Mouse (Mus musculus) kidney, adult 2 months (tissue): ENCODE measurements around the gene Nrf1.

Experiments
- CTCF ChIP-seq: fragments of 200-500 bp; conservative IDR thresholded peaks from 2 replicates; pipeline ENCODE4 v1.5.1; 2011; ENCODE audit warnings: low read depth, mild to moderate bottlenecking, control low read depth, low read length, moderate library complexity, mixed read lengths; ENCODE audit not compliant: insufficient read depth, insufficient read length
- POLR2A ChIP-seq: fragments of 200-500 bp; IDR thresholded peaks from one replicate; pipeline ENCODE4 v1.6.1; 2011; ENCODE audit warnings: low read depth, low read length, control low read depth

GRCm38 (mm10) chr6:30180321-30180720, 132.5 kb downstream of the Nrf1 start:
- TF ChIP-seq CTCF (no peak), POLR2A (no peak)
